Mouse (Mus musculus): ENCODE measurements around the gene Rnf5. TPM values are rescaled to one million over a fixed set of nuclear protein-coding genes. Genes with fewer than 3 reads are reported as not detected.

The Rnf5 gene
- total and polyA plus RNA-seq, 3 experiments, result 77.8 to 115 (median 92.0) TPM

Other genes with a start within 250 kb of the Rnf5 start
- gene Btnl2, start 248.9 kb downstream of the Rnf5 start, total RNA-seq (2021), result under 1 TPM; 0.40 to 0.73 TPM
- gene Btnl2, start 248.9 kb downstream of the Rnf5 start, polyA plus RNA-seq (2012; rRNA removed), result 0.04 and 0.16 TPM in 2 replicates
- gene Btnl1, start 226.6 kb downstream of the Rnf5 start, total RNA-seq (2021), result not detected
- gene Btnl1, start 226.6 kb downstream of the Rnf5 start, polyA plus RNA-seq (2012; rRNA removed), result not detected in 2 replicates
- 1 to 10 TPM; 2.1 to 2.5 TPM for gene BC051142, start 204.9 kb downstream of the Rnf5 start, total RNA-seq (2021)
- 0.74 and 1.1 TPM in 2 replicates for gene BC051142, start 204.9 kb downstream of the Rnf5 start, polyA plus RNA-seq (2012; rRNA removed)
- not detected for gene Btnl4, start 126.4 kb downstream of the Rnf5 start, total RNA-seq (2021)
- gene Btnl4, start 126.4 kb downstream of the Rnf5 start, polyA plus RNA-seq (2012; rRNA removed), result 0.06 TPM in 2 replicates
- gene Btnl6, start 86.3 kb downstream of the Rnf5 start, total RNA-seq (2021), result not detected
- not detected in 2 replicates for gene Btnl6, start 86.3 kb downstream of the Rnf5 start, polyA plus RNA-seq (2012; rRNA removed)
- gene Notch4, start 39.4 kb downstream of the Rnf5 start, total RNA-seq (2021), result 10 to 100 TPM; 22.1 to 24.6 TPM
- gene Notch4, start 39.4 kb downstream of the Rnf5 start, polyA plus RNA-seq (2012; rRNA removed), result 78.6 and 90.4 TPM in 2 replicates
- gene Gpsm3, start 13.9 kb downstream of the Rnf5 start, total RNA-seq (2021), result 1 to 10 TPM; 4.3 to 7.4 TPM
- 8.0 and 10.0 TPM in 2 replicates for gene Gpsm3, start 13.9 kb downstream of the Rnf5 start, polyA plus RNA-seq (2012; rRNA removed)
- 10 to 100 TPM; 35.2 to 42.7 TPM for gene Pbx2, start 12.4 kb downstream of the Rnf5 start, total RNA-seq (2021)
- gene Pbx2, start 12.4 kb downstream of the Rnf5 start, polyA plus RNA-seq (2012; rRNA removed), result 43.4 and 45.6 TPM in 2 replicates
- under 1 TPM; 0.84 to 0.86 TPM for gene Ager, start 5.8 kb downstream of the Rnf5 start, total RNA-seq (2021)
- 1.3 and 1.5 TPM in 2 replicates for gene Ager, start 5.8 kb downstream of the Rnf5 start, polyA plus RNA-seq (2012; rRNA removed)
- 100 to 1,000 TPM; 113 to 118 TPM for gene Agpat1, start 572 bp upstream of the Rnf5 start, total RNA-seq (2021)
- gene Agpat1, start 572 bp upstream of the Rnf5 start, polyA plus RNA-seq (2012; rRNA removed), result 275 and 286 TPM in 2 replicates
- 1 to 10 TPM; 2.4 to 3.0 TPM for gene Egfl8, start 12.3 kb upstream of the Rnf5 start, total RNA-seq (2021)
- gene Egfl8, start 12.3 kb upstream of the Rnf5 start, polyA plus RNA-seq (2012; rRNA removed), result 2.4 and 4.2 TPM in 2 replicates
- 10 to 100 TPM; 58.3 to 70.7 TPM for gene Ppt2, start 24.8 kb upstream of the Rnf5 start, total RNA-seq (2021)
- 58.5 and 102 TPM in 2 replicates for gene Ppt2, start 24.8 kb upstream of the Rnf5 start, polyA plus RNA-seq (2012; rRNA removed)
- gene Prrt1, start 25.8 kb upstream of the Rnf5 start, total RNA-seq (2021), result 10 to 100 TPM in 1 of 2 experiments, 1 to 10 TPM in 1; 9.1 to 12.8 TPM
- gene Prrt1, start 25.8 kb upstream of the Rnf5 start, polyA plus RNA-seq (2012; rRNA removed), result 22.1 and 32.8 TPM in 2 replicates
- 10 to 100 TPM; 12.7 to 17.2 TPM for gene Fkbpl, start 41.1 kb upstream of the Rnf5 start, total RNA-seq (2021)
- 7.1 and 7.6 TPM in 2 replicates for gene Fkbpl, start 41.1 kb upstream of the Rnf5 start, polyA plus RNA-seq (2012; rRNA removed)
- 10 to 100 TPM; 44.1 to 53.2 TPM for gene Atf6b, start 43.5 kb upstream of the Rnf5 start, total RNA-seq (2021)
- 114 and 118 TPM in 2 replicates for gene Atf6b, start 43.5 kb upstream of the Rnf5 start, polyA plus RNA-seq (2012; rRNA removed)
- 10 to 100 TPM; 20.2 to 30.1 TPM for gene Tnxb, start 66.8 kb upstream of the Rnf5 start, total RNA-seq (2021)
- 23.4 and 23.6 TPM in 2 replicates for gene Tnxb, start 66.8 kb upstream of the Rnf5 start, polyA plus RNA-seq (2012; rRNA removed)
- gene C4b, start 140.2 kb upstream of the Rnf5 start, total RNA-seq (2021), result 100 to 1,000 TPM; 121 to 181 TPM
- gene C4b, start 140.2 kb upstream of the Rnf5 start, polyA plus RNA-seq (2012; rRNA removed), result 48.1 and 51.4 TPM in 2 replicates
- over 10,000 TPM in 1 of 2 experiments, 1,000 to 10,000 TPM in 1; 5,616 to 11,133 TPM for gene Cyp21a1, start 200.9 kb upstream of the Rnf5 start, total RNA-seq (2021)
- gene Cyp21a1, start 200.9 kb upstream of the Rnf5 start, polyA plus RNA-seq (2012; rRNA removed), result 14,410 and 19,594 TPM in 2 replicates
- gene Stk19, start 233.3 kb upstream of the Rnf5 start, total RNA-seq (2021), result 10 to 100 TPM; 38.5 to 55.1 TPM
- 139 and 176 TPM in 2 replicates for gene Stk19, start 233.3 kb upstream of the Rnf5 start, polyA plus RNA-seq (2012; rRNA removed)
- 100 to 1,000 TPM in 1 of 2 experiments, 10 to 100 TPM in 1; 47.0 to 126 TPM for gene Dxo, start 233.3 kb upstream of the Rnf5 start, total RNA-seq (2021)
- 82.7 and 107 TPM in 2 replicates for gene Dxo, start 233.3 kb upstream of the Rnf5 start, polyA plus RNA-seq (2012; rRNA removed)
- 10 to 100 TPM; 62.1 to 65.8 TPM for gene Skiv2l, start 246.5 kb upstream of the Rnf5 start, total RNA-seq (2021)
- gene Skiv2l, start 246.5 kb upstream of the Rnf5 start, polyA plus RNA-seq (2012; rRNA removed), result 105 and 112 TPM in 2 replicates
- 10 to 100 TPM; 55.5 to 67.6 TPM for gene Nelfe, start 246.7 kb upstream of the Rnf5 start, total RNA-seq (2021)
- gene Nelfe, start 246.7 kb upstream of the Rnf5 start, polyA plus RNA-seq (2012; rRNA removed), result 22.8 and 31.5 TPM in 2 replicates